Mouse (Mus musculus) heart, adult 2 months (tissue): Measurements from ENCODE around the gene Mettl27. TPM values are rescaled to one million over a fixed set of nuclear protein-coding genes. Genes with fewer than 3 reads are reported as not detected.

Source experiments
- DNase-seq, 2 experiments: peaks; one replicate each; pipeline ENCODE4 v3.0.0; 2021
- H3K27ac ChIP-seq: fragments of 200-600 bp; 2 replicates; pipeline ENCODE4 v1.8.1; 2022
- H3K27me3 ChIP-seq: fragments of 200-500 bp; 2 replicates; pipeline ENCODE4 v1.6.1; 2012; ENCODE audit warnings: mild to moderate bottlenecking, low read length, inconsistent platforms, mixed read lengths; ENCODE audit not compliant: control insufficient read depth, insufficient read depth
- H3K36me3 ChIP-seq: fragments of 200-500 bp; 2 replicates; pipeline ENCODE4 v1.6.1; 2012; ENCODE audit warnings: low read length, inconsistent platforms; ENCODE audit not compliant: control insufficient read depth, insufficient read depth
- H3K4me1 ChIP-seq: fragments of 200-500 bp; 2 replicates; pipeline ENCODE4 v1.6.1; 2011; ENCODE audit warnings: low read length; ENCODE audit not compliant: control insufficient read depth, insufficient read depth
- H3K4me3 ChIP-seq: fragments of 200-600 bp; 2 replicates; pipeline ENCODE4 v1.8.1; 2022
- H3K79me2 ChIP-seq: fragments of 200-500 bp; replicated peaks from 2 replicates; pipeline ENCODE4 v1.6.1; 2012; ENCODE audit warnings: mild to moderate bottlenecking, inconsistent platforms, low read length, moderate library complexity, mixed read lengths; ENCODE audit not compliant: control insufficient read depth, insufficient read depth
- H3K9ac ChIP-seq: fragments of 200-500 bp; 2 replicates; pipeline ENCODE4 v1.6.1; 2012; ENCODE audit warnings: low read depth, mild to moderate bottlenecking, control low read depth, inconsistent platforms, low read length, mixed read lengths
- CTCF ChIP-seq: fragments of 200-600 bp; IDR thresholded peaks from 2 replicates; pipeline ENCODE4 v1.8.1; 2022; ENCODE audit warnings: antibody characterized with exemption, mild to moderate bottlenecking, moderate library complexity
- EP300 ChIP-seq: fragments of 200-500 bp; IDR thresholded peaks from 2 replicates; pipeline ENCODE4 v1.6.1; 2011; ENCODE audit warnings: low read depth, low read length, control low read depth; ENCODE audit not compliant: insufficient read depth
- POLR2A ChIP-seq: fragments of 200-500 bp; IDR thresholded peaks from 2 replicates; pipeline ENCODE4 v1.6.1; 2011; ENCODE audit warnings: mild to moderate bottlenecking, low read depth, low read length, control low read depth; ENCODE audit not compliant: insufficient read depth
- WGBS: fragments of 180-500 bp; shearing (Covaris S2); methylation state at CpG from one replicate; pipeline ENCODE4 v1.1.7; 2018; 5-methylcytosine and 5-hydroxymethylcytosine counted together
- intact Hi-C: fragments of 180-260 bp; cut with DNase I; formaldehyde crosslinking; loops from one replicate; pipeline ENCODE4 v1.15.1; 2025
- polyA plus RNA-seq: library from polyadenylated mRNA; depleted of rRNA; stranded (reverse); fragments of >200 nt; gene quantifications from 2 replicates; pipeline ENCODE4 v1.2.3, GENCODE M21; 2012
- total RNA-seq, 2 experiments: library from RNA; stranded (reverse); gene quantifications; 2 replicates each; pipeline ENCODE4 v1.2.3; 2021

The Mettl27 gene
- total and polyA plus RNA-seq, 3 experiments, result 2.8 to 6.7 (median 4.1) TPM

- DNase-seq, result peak; percentile 65 to 71
These were observed 40.6 kb upstream of the Mettl27 start for GRCm38 (mm10) chr5:134891552-134891951.

GRCm38 (mm10) chr5:134892717-134893116 lies 39.5 kb upstream of the Mettl27 start:
- Histone ChIP-seq H3K9ac (no peak overlapping the region), H3K27me3 (no peaks in the 10 kb centered on the region), H3K4me1 (peaks cover 22% of the 10 kb centered on the region), H3K79me2 (no peaks in the 10 kb centered on the region), H3K4me3 (no peak overlapping the region), H3K27ac (peak overlapping the region; percentile 95), H3K36me3 (no peaks in the 10 kb centered on the region)
- TF ChIP-seq EP300 (no peak), CTCF (peak; percentile 56), POLR2A (no peak)
- DNase-seq, result no peak
- intact Hi-C loops, result loop anchor here (10.0 kb wide), 1 partner anchor 498 kb away; no protein-coding TSS in a partner anchor
- WGBS, result 83% methylated on average over 5 of the region's 5 CpGs

More at GRCm38 (mm10) chr5:134891552-134891951, 40.6 kb upstream of the Mettl27 start:
- Histone ChIP-seq H3K27ac (peak overlapping the region; percentile 95), H3K9ac (no peak overlapping the region), H3K36me3 (no peaks in the 10 kb centered on the region), H3K79me2 (no peaks in the 10 kb centered on the region), H3K4me3 (no peak overlapping the region), H3K4me1 (peaks cover 27% of the 10 kb centered on the region), H3K27me3 (no peaks in the 10 kb centered on the region)
- TF ChIP-seq EP300 (0 out of 2 replicates have a peak, but pooled peaks have one; percentile 66), CTCF (no peak), POLR2A (0 out of 2 replicates have a peak, but pooled peaks have one; percentile 41)
- 53% methylated on average over 8 of the region's 8 CpGs for WGBS
- intact Hi-C loops, result loop anchor here (10.0 kb wide), 1 partner anchor 497 kb away; no protein-coding TSS in a partner anchor

DNA sequence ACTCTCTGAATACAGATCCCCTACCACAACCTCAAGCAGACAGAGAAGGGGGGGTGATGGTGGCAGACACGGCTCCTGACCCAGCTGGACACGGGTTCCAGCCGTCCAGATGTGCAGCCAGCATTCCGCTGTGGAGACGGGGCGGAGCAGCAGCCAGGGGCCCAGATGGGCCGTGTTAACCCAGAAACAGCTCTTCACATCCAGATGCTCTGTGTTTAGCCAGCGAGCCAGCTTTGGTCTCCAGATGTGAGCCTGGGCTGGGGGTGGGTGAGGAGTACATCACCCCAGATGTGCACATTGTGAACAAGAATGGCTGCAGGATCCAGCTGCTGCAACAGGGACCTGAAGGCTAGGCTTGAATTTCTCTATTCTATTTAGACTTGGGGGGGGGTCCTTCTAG lies 36.9 kb upstream of the Mettl27 start:
- TF ChIP-seq POLR2A, result no peak
- peak; percentile 59; the same call in 1 of the 2 replicates for TF ChIP-seq EP300
- Histone ChIP-seq H3K79me2 (no peaks in the 10 kb centered on the region), H3K4me1 (peaks cover 12% of the 10 kb centered on the region), H3K27me3 (no peaks in the 10 kb centered on the region), H3K4me3 (no peak overlapping the region), H3K36me3 (no peaks in the 10 kb centered on the region), H3K27ac (no peak overlapping the region), H3K9ac (no peak overlapping the region)
- WGBS, result 81% methylated on average over 8 of the region's 8 CpGs
- peak; percentile 75 to 83 for DNase-seq
- intact Hi-C loops, result loop anchor here (10.0 kb wide), 1 partner anchor 500 kb away; no protein-coding TSS in a partner anchor

DNA sequence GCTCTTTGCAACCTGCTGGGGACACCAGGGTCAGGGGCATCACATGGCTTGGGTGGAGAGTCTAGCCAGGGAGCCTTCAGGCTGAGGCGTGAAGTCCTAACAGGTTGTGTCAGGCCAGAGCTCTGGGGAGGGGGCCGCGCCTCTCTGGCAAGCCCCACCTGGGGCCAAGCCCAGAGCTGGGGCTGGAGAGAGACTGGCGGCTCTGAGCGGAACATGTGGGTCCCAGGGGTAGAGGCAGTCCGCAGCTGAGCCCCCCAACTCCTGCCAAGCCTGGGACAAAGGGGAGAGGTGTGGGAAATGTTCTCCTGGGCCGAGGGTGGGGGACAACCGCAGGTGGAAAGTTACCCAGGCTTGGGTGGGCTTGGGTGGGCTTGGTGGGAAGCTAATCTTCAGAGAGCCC lies 35.2 kb upstream of the Mettl27 start:
- no peak for TF ChIP-seq EP300
- no peak for TF ChIP-seq POLR2A
- TF ChIP-seq CTCF, result no peak
- H3K4me1 ChIP-seq, result peaks cover 4% of the 10 kb centered on the region
- H3K36me3 ChIP-seq, result no peaks in the 10 kb centered on the region
- H3K79me2 ChIP-seq, result no peaks in the 10 kb centered on the region
- H3K27me3 ChIP-seq, result no peaks in the 10 kb centered on the region
- H3K4me3 ChIP-seq, result no peak overlapping the region
- no peak for DNase-seq
- H3K9ac ChIP-seq, result no peak overlapping the region
- 77% methylated on average over 8 of the region's 8 CpGs for WGBS
- intact Hi-C loops, result loop anchor here (10.0 kb wide), 1 partner anchor 502 kb away; no protein-coding TSS in a partner anchor
- no peak overlapping the region for H3K27ac ChIP-seq

- Histone ChIP-seq H3K36me3 (no peaks in the 10 kb centered on the region), H3K27me3 (no peaks in the 10 kb centered on the region), H3K4me1 (peaks cover 1% of the 10 kb centered on the region), H3K27ac (no peak overlapping the region), H3K79me2 (no peaks in the 10 kb centered on the region), H3K4me3 (no peak overlapping the region), H3K9ac (no peak overlapping the region)
- intact Hi-C loops, result loop anchor here (10.0 kb wide), 1 partner anchor 503 kb away; no protein-coding TSS in a partner anchor
- no peak for DNase-seq
- TF ChIP-seq POLR2A (no peak), CTCF (no peak), EP300 (no peak)
- WGBS, result 88% methylated on average over 17 of the region's 17 CpGs
These were observed 34.6 kb upstream of the Mettl27 start for GRCm38 (mm10) chr5:134897596-134897995.

- peak; percentile 62 to 72 for DNase-seq
- WGBS, result 36% methylated on average over 12 of the region's 12 CpGs
- TF ChIP-seq POLR2A (no peak), CTCF (peak; percentile 88), EP300 (peak; percentile 92)
These were observed 31.0 kb upstream of the Mettl27 start for GRCm38 (mm10) chr5:134901012-134901643.

More at GRCm38 (mm10) chr5:134901012-134901643, 31.0 kb upstream of the Mettl27 start:
- Histone ChIP-seq H3K27ac (no peak overlapping the region), H3K36me3 (no peaks in the 10 kb centered on the region), H3K4me3 (no peak overlapping the region), H3K4me1 (no peaks in the 10 kb centered on the region), H3K9ac (no peak overlapping the region), H3K79me2 (no peaks in the 10 kb centered on the region), H3K27me3 (no peaks in the 10 kb centered on the region)
- intact Hi-C loops, result loop anchor here (5.0 to 10.0 kb wide), 3 partner anchors 119 to 399 kb away; partner anchors contain the start of gene Lat2
